Mouse (Mus musculus): ENCODE data around the gene Cers3.

DNA sequence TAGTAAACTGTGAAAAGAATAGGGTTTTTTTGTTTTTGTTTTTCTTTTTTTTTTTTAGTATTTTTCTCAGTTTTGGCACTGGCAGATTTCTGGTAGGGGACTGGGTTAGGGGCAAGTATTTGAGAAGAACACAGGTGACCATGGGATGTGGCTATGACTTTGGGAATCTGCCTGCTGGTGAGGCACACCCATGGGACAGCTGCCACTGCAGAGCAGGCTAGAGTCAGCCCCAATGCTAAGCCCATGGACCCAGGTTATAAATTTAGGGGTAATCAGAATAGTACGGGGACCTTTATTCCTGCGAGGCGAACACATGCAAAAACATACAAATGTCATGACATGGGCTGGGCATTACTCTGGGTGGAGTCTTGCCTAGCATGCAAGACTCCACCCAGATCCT is 47.7 kb downstream of the Cers3 start:
- TF ChIP-seq CTCF (IDR thresholded peaks at IDR 0.05; ENCODE audit: insufficient read depth, low read depth, low read length) (no peak), POLR2A (IDR thresholded peaks at IDR 0.05; ENCODE audit: insufficient read depth, low read depth, low read length) (no peak)
